Mouse (Mus musculus): ENCODE measurements at regions not wholly inside any gene's neighbourhood (a gene's known extent, or its start where the extent isn't known, plus 50 kb on each side); places are given as distances from the start of the nearest gene placed in this dataset.

DNA sequence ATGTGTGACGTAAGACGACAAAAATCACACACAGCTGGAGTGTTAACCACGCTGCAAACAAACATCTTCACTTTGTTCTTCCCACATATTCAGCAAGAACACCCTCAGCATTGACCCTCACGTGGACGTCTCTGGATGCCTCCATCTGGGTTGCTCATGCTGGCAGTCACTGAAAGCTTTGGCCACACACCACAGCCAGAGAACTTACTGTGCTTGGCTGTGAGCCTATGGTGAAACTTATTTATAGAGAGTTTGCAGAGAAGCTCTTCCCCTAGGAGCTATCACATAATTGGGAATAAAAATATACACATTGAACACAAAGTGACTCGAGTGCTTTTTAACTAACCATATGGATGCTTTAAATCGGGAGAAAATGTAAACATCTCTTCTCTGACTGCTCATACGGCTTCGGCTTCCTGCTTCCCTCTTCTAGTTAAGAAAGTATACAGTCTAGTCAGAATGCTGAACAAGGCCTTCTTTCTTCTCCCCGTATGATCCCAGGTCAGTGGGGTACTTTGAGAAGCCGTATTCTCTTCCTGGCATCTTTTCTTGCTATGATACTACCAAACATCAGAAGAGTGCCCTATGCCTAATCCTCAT, 812.0 kb upstream of the Intu start:
- H3K9me3 ChIP-seq (ENCODE audit: control insufficient read depth, low read length): no peaks in the 10 kb centered on the region
- no peaks in the 10 kb centered on the region for H3K4me1 ChIP-seq (ENCODE audit: control insufficient read depth, insufficient read depth, low read length)
- no peaks in the 10 kb centered on the region for H3K36me3 ChIP-seq (ENCODE audit: control insufficient read depth, insufficient read depth, low read length)
- no peak overlapping the region for H3K9ac ChIP-seq (ENCODE audit: low read depth, low read length)
- no peaks in the 10 kb centered on the region for H3K27me3 ChIP-seq (ENCODE audit: control insufficient read depth, insufficient read depth, low read length)
- H3K27ac ChIP-seq (ENCODE audit: low read depth, low read length): no peak overlapping the region
- no peak overlapping the region for H3K4me3 ChIP-seq (ENCODE audit: low read length)
- ATAC-seq (ENCODE audit: low FRiP score, low TSS enrichment): no peak
- WGBS: 75% methylated on average over 11 of the region's 11 CpGs
- H3K4me2 ChIP-seq (replicated peaks; ENCODE audit: low read depth, low read length): no peak overlapping the region

GRCm38 (mm10) chr3:39725755-39726154, 805.3 kb upstream of the Intu start:
- Histone ChIP-seq H3K27ac (ENCODE audit: low read depth, low read length) (no peak overlapping the region), H3K27me3 (ENCODE audit: control insufficient read depth, insufficient read depth, low read length) (no peaks in the 10 kb centered on the region), H3K4me3 (ENCODE audit: low read length) (no peak overlapping the region), H3K4me1 (ENCODE audit: control insufficient read depth, insufficient read depth, low read length) (no peaks in the 10 kb centered on the region), H3K4me2 (replicated peaks; ENCODE audit: low read depth, low read length) (no peak overlapping the region), H3K9me3 (ENCODE audit: control insufficient read depth, low read length) (no peaks in the 10 kb centered on the region), H3K9ac (ENCODE audit: low read depth, low read length) (no peak overlapping the region), H3K36me3 (ENCODE audit: control insufficient read depth, insufficient read depth, low read length) (no peaks in the 10 kb centered on the region)
- no peak for ATAC-seq (ENCODE audit: low FRiP score, low TSS enrichment)
- WGBS: 78% methylated on average over 3 of the region's 3 CpGs

- H3K4me1 ChIP-seq (ENCODE audit: control insufficient read depth, insufficient read depth, low read length): no peaks in the 10 kb centered on the region
- no peaks in the 10 kb centered on the region for H3K36me3 ChIP-seq (ENCODE audit: control insufficient read depth, insufficient read depth, low read length)
- no peak overlapping the region for H3K9ac ChIP-seq (ENCODE audit: low read depth, low read length)
- H3K9me3 ChIP-seq (ENCODE audit: control insufficient read depth, low read length): no peaks in the 10 kb centered on the region
- H3K4me3 ChIP-seq (ENCODE audit: low read length): no peak overlapping the region
- no peaks in the 10 kb centered on the region for H3K27me3 ChIP-seq (ENCODE audit: control insufficient read depth, insufficient read depth, low read length)
- no peak overlapping the region for H3K27ac ChIP-seq (ENCODE audit: low read depth, low read length)
- WGBS: 66% methylated on average over 1 of the region's 1 CpGs
- ATAC-seq (ENCODE audit: low FRiP score, low TSS enrichment): no peak
- H3K4me2 ChIP-seq (replicated peaks; ENCODE audit: low read depth, low read length): no peak overlapping the region
Observed at GRCm38 (mm10) chr3:39736639-39737038, 794.4 kb upstream of the Intu start.

DNA sequence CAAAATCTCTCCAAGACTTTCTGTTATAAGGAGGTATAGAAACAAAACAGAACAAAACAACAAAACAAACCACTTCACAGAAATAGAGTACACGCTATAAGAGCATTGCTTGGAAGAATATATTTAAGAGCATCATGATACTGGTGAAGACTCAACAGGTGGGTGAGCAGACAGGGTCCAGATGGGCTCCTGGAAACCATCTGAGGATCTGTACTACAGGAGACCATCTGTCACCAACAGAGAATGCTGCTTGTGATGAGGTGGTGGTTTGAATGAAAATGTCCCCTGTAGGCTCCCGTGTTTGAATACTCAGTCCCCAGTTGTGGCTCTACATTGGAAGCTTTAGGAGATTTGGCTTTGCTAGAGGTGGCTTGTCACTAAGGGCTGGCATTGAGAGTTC, 785.1 kb upstream of the Intu start:
- no peaks in the 10 kb centered on the region for H3K27me3 ChIP-seq (ENCODE audit: control insufficient read depth, insufficient read depth, low read length)
- no peak overlapping the region for H3K27ac ChIP-seq (ENCODE audit: low read depth, low read length)
- H3K4me2 ChIP-seq (replicated peaks; ENCODE audit: low read depth, low read length): no peak overlapping the region
- WGBS: 93% methylated on average over 2 of the region's 2 CpGs
- H3K9ac ChIP-seq (ENCODE audit: low read depth, low read length): no peak overlapping the region
- no peak for ATAC-seq (ENCODE audit: low FRiP score, low TSS enrichment)
- no peaks in the 10 kb centered on the region for H3K36me3 ChIP-seq (ENCODE audit: control insufficient read depth, insufficient read depth, low read length)
- no peak overlapping the region for H3K4me3 ChIP-seq (ENCODE audit: low read length)
- H3K9me3 ChIP-seq (ENCODE audit: control insufficient read depth, low read length): no peaks in the 10 kb centered on the region
- H3K4me1 ChIP-seq (ENCODE audit: control insufficient read depth, insufficient read depth, low read length): no peaks in the 10 kb centered on the region

DNA sequence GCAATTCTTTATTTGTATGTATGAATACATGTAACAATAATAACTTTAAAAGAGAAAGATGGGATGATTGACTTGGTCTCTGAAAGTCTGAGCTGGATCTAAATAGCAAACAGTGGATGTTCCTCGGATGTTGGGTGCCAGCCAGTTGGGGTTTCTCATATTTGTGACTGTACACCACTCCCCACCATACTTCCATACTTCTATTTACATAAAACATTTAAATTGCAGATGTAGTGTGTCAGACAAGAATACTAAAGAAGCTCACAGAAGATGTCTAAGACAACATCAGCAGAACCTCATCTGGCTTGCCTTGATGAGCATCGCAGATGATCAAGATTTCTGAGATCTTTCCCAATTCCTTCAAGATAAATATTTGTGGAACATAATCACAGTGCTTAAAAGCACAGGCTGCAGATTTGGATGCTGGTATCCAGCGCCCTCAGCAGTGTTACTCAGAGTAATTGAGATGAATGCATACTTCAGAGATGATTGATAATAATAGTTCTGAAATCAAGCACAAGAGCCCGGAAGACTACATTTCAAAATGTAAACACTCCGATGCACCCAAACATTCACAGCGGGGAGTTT, 762.0 kb upstream of the Intu start:
- no peak overlapping the region for H3K27ac ChIP-seq (ENCODE audit: low read depth, low read length)
- ATAC-seq (ENCODE audit: low FRiP score, low TSS enrichment): no peak
- 91% methylated on average over 6 of the region's 6 CpGs for WGBS

GRCm38 (mm10) chr3:39776278-39777039, 754.6 kb upstream of the Intu start:
- WGBS: 85% methylated on average over 7 of the region's 7 CpGs
- no peak for ATAC-seq (ENCODE audit: low FRiP score, low TSS enrichment)
- no peaks in the 10 kb centered on the region for H3K4me1 ChIP-seq (ENCODE audit: control insufficient read depth, insufficient read depth, low read length)

More for the DNA sequence above, 762.0 kb upstream of the Intu start:
- Histone ChIP-seq H3K27me3 (ENCODE audit: control insufficient read depth, insufficient read depth, low read length) (no peaks in the 10 kb centered on the region), H3K9ac (ENCODE audit: low read depth, low read length) (no peak overlapping the region), H3K4me3 (ENCODE audit: low read length) (no peak overlapping the region), H3K4me1 (ENCODE audit: control insufficient read depth, insufficient read depth, low read length) (no peaks in the 10 kb centered on the region), H3K9me3 (ENCODE audit: control insufficient read depth, low read length) (no peaks in the 10 kb centered on the region), H3K4me2 (replicated peaks; ENCODE audit: low read depth, low read length) (no peak overlapping the region), H3K36me3 (ENCODE audit: control insufficient read depth, insufficient read depth, low read length) (no peaks in the 10 kb centered on the region)

GRCm38 (mm10) chr3:39779690-39780218, 751.3 kb upstream of the Intu start:
- no peaks in the 10 kb centered on the region for H3K9me3 ChIP-seq (ENCODE audit: control insufficient read depth, low read length)
- peak; percentile 52; the same call in 1 of the 2 replicates for ATAC-seq (ENCODE audit: low FRiP score, low TSS enrichment)
- H3K27me3 ChIP-seq (ENCODE audit: control insufficient read depth, insufficient read depth, low read length): no peaks in the 10 kb centered on the region
- H3K4me1 ChIP-seq (ENCODE audit: control insufficient read depth, insufficient read depth, low read length): no peaks in the 10 kb centered on the region
- no peak overlapping the region for H3K9ac ChIP-seq (ENCODE audit: low read depth, low read length)
- no peak overlapping the region; the same call in 1 of the 2 replicates for H3K4me2 ChIP-seq (replicated peaks; ENCODE audit: low read depth, low read length)
- 59% methylated on average over 6 of the region's 6 CpGs for WGBS
- no peaks in the 10 kb centered on the region for H3K36me3 ChIP-seq (ENCODE audit: control insufficient read depth, insufficient read depth, low read length)
- no peak overlapping the region for H3K4me3 ChIP-seq (ENCODE audit: low read length)
- no peak overlapping the region for H3K27ac ChIP-seq (ENCODE audit: low read depth, low read length)

More at GRCm38 (mm10) chr3:39776278-39777039, 754.6 kb upstream of the Intu start:
- H3K27ac ChIP-seq (ENCODE audit: low read depth, low read length): no peak overlapping the region
- no peak overlapping the region for H3K4me3 ChIP-seq (ENCODE audit: low read length)
- no peaks in the 10 kb centered on the region for H3K36me3 ChIP-seq (ENCODE audit: control insufficient read depth, insufficient read depth, low read length)
- no peaks in the 10 kb centered on the region for H3K27me3 ChIP-seq (ENCODE audit: control insufficient read depth, insufficient read depth, low read length)
- H3K9ac ChIP-seq (ENCODE audit: low read depth, low read length): no peak overlapping the region
- no peak overlapping the region for H3K4me2 ChIP-seq (replicated peaks; ENCODE audit: low read depth, low read length)
- H3K9me3 ChIP-seq (ENCODE audit: control insufficient read depth, low read length): no peaks in the 10 kb centered on the region

- Histone ChIP-seq H3K4me1 (ENCODE audit: control insufficient read depth, insufficient read depth, low read length) (no peaks in the 10 kb centered on the region), H3K27ac (ENCODE audit: low read depth, low read length) (no peak overlapping the region), H3K36me3 (ENCODE audit: control insufficient read depth, insufficient read depth, low read length) (no peaks in the 10 kb centered on the region), H3K9me3 (ENCODE audit: control insufficient read depth, low read length) (no peaks in the 10 kb centered on the region), H3K27me3 (ENCODE audit: control insufficient read depth, insufficient read depth, low read length) (no peaks in the 10 kb centered on the region), H3K9ac (ENCODE audit: low read depth, low read length) (no peak overlapping the region), H3K4me3 (ENCODE audit: low read length) (no peak overlapping the region), H3K4me2 (replicated peaks; ENCODE audit: low read depth, low read length) (no peak overlapping the region; the same call in 1 of the 2 replicates)
- ATAC-seq (ENCODE audit: low FRiP score, low TSS enrichment): peak; percentile 32; the same call in 1 of the 2 replicates
- WGBS: 46% methylated on average over 5 of the region's 5 CpGs
Observed at GRCm38 (mm10) chr3:39780270-39780669, 750.8 kb upstream of the Intu start.

- no peak for ATAC-seq (ENCODE audit: low FRiP score, low TSS enrichment)
- Histone ChIP-seq H3K36me3 (ENCODE audit: control insufficient read depth, insufficient read depth, low read length) (no peaks in the 10 kb centered on the region), H3K27ac (ENCODE audit: low read depth, low read length) (no peak overlapping the region), H3K4me2 (replicated peaks; ENCODE audit: low read depth, low read length) (no peak overlapping the region), H3K27me3 (ENCODE audit: control insufficient read depth, insufficient read depth, low read length) (no peaks in the 10 kb centered on the region), H3K4me1 (ENCODE audit: control insufficient read depth, insufficient read depth, low read length) (no peaks in the 10 kb centered on the region), H3K4me3 (ENCODE audit: low read length) (no peak overlapping the region), H3K9me3 (ENCODE audit: control insufficient read depth, low read length) (no peaks in the 10 kb centered on the region), H3K9ac (ENCODE audit: low read depth, low read length) (no peak overlapping the region)
- WGBS: 86% methylated on average over 2 of the region's 2 CpGs
Observed at GRCm38 (mm10) chr3:39784901-39785300, 746.2 kb upstream of the Intu start.
